Mouse (Mus musculus): Measurements from ENCODE around the gene Ext2. TPM values are rescaled to one million over a fixed set of nuclear protein-coding genes. Genes with fewer than 3 reads are reported as not detected.
A peak's percentile ranks its signal among the peaks of the same experiment; 100 is the strongest.

Gene Ext2
- polyA plus RNA-seq, 2 experiments: 80.7 to 115 TPM

DNA sequence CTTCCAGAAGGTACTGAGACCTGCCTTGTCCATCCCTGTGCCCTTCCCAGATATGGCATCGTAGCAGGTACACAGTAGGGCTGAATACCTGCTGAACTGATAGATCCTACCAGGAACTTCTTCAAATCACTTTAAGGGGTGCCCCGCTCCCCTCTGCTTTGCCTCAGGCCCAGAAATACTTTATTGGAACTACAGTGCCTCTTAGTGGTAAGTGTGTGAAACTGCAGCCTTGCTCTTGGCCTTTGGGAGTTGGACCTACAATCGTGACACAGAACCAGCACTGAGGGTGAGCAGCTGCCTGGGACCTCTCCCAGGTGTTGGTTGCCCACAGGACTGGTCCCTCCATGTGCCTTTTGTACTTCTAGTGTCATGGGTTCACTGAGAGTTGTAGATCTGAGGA lies 163.4 kb downstream of the Ext2 start:
- Histone ChIP-seq H3K27ac (replicated peaks; ENCODE audit: low read depth, low read length) (no peak overlapping the region), H3K9me3 (ENCODE audit: control insufficient read depth, low read length) (no peaks in the 10 kb centered on the region), H3K27me3 (ENCODE audit: control insufficient read depth, insufficient read depth, low read length) (no peaks in the 10 kb centered on the region; the same call in 1 of the 2 replicates), H3K4me3 (replicated peaks; ENCODE audit: low read length) (no peak overlapping the region), H3K36me3 (ENCODE audit: control insufficient read depth, insufficient read depth, low read length) (no peaks in the 10 kb centered on the region), H3K4me1 (ENCODE audit: control insufficient read depth, insufficient read depth, low read length) (peaks cover 7% of the 10 kb centered on the region), H3K4me2 (replicated peaks; ENCODE audit: low read depth, low read length, severe bottlenecking) (no peak overlapping the region), H3K9ac (ENCODE audit: low read depth, low read length, severe bottlenecking) (no peak overlapping the region)
- ATAC-seq (ENCODE audit: low FRiP score, low read depth): no peak
- no peak for TF ChIP-seq POLR2A (IDR thresholded peaks at IDR 0.05; ENCODE audit: borderline replicate concordance, extremely low read depth, insufficient read depth, insufficient read length)
- DNase-seq (ENCODE audit: low spot score): no peak
- WGBS: 31% methylated on average over 3 of the region's 3 CpGs

- no peak overlapping the region for H3K4me3 ChIP-seq (replicated peaks; ENCODE audit: low read length)
- no peak for TF ChIP-seq POLR2A (IDR thresholded peaks at IDR 0.05; ENCODE audit: borderline replicate concordance, extremely low read depth, insufficient read depth, insufficient read length)
- peaks cover 18% of the 10 kb centered on the region for H3K27me3 ChIP-seq (ENCODE audit: control insufficient read depth, insufficient read depth, low read length)
- no peak overlapping the region for H3K9ac ChIP-seq (ENCODE audit: low read depth, low read length, severe bottlenecking)
- H3K9me3 ChIP-seq (ENCODE audit: control insufficient read depth, low read length): no peaks in the 10 kb centered on the region
- no peaks in the 10 kb centered on the region for H3K4me1 ChIP-seq (ENCODE audit: control insufficient read depth, insufficient read depth, low read length)
- H3K4me2 ChIP-seq (replicated peaks; ENCODE audit: low read depth, low read length, severe bottlenecking): no peak overlapping the region
- DNase-seq (ENCODE audit: low spot score) (no peak), ATAC-seq (ENCODE audit: low FRiP score, low read depth) (no peak)
- H3K36me3 ChIP-seq (ENCODE audit: control insufficient read depth, insufficient read depth, low read length): no peaks in the 10 kb centered on the region
- 72% methylated on average over 11 of the region's 11 CpGs for WGBS
- no peak overlapping the region for H3K27ac ChIP-seq (replicated peaks; ENCODE audit: low read depth, low read length)
Observed at GRCm38 (mm10) chr2:93654336-93655055, 167.9 kb downstream of the Ext2 start.

DNA sequence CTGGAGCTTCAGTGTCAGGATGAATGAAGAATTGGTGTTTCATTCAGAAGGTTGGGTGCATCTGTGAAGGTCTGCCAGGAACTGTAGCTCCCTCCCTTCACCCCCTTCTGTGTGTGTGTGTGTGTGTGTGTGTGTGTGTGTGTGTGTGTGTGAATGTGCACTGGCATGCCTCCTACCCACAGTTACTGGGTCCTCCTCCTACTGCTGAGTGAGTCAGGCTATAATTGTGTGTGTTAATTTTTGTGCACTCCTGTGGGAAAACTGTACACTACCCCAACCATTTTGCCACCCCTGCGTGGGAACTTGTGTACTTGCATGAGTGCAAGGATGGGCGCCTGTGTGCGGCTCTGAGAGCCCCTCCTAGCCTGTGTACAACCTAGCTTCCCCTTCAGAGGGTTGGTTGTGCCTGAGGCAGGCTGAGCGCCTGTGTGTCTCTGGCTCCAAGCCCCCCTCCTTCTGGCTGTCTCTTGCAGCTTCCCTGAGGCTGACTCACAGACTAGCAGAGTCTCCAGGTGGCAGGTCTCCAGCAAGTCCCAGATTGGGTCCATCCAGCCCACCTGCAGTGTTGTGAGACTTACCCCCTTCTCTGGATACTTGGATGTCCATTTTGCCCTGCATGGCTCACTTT lies 173.0 kb downstream of the Ext2 start:
- Histone ChIP-seq H3K4me1 (ENCODE audit: control insufficient read depth, insufficient read depth, low read length) (peaks cover 5% of the 10 kb centered on the region; the same call in 1 of the 2 replicates), H3K36me3 (ENCODE audit: control insufficient read depth, insufficient read depth, low read length) (no peaks in the 10 kb centered on the region), H3K27me3 (ENCODE audit: control insufficient read depth, insufficient read depth, low read length) (peaks cover 61% of the 10 kb centered on the region), H3K4me3 (replicated peaks; ENCODE audit: low read length) (no peak overlapping the region), H3K9me3 (ENCODE audit: control insufficient read depth, low read length) (no peaks in the 10 kb centered on the region), H3K4me2 (replicated peaks; ENCODE audit: low read depth, low read length, severe bottlenecking) (no peak overlapping the region), H3K27ac (replicated peaks; ENCODE audit: low read depth, low read length) (no peak overlapping the region), H3K9ac (ENCODE audit: low read depth, low read length, severe bottlenecking) (no peak overlapping the region)
- TF ChIP-seq POLR2A (IDR thresholded peaks at IDR 0.05; ENCODE audit: borderline replicate concordance, extremely low read depth, insufficient read depth, insufficient read length): no peak
- DNase-seq (ENCODE audit: low spot score) (no peak), ATAC-seq (ENCODE audit: low FRiP score, low read depth) (no peak)
- WGBS: 40% methylated on average over 4 of the region's 4 CpGs

DNA sequence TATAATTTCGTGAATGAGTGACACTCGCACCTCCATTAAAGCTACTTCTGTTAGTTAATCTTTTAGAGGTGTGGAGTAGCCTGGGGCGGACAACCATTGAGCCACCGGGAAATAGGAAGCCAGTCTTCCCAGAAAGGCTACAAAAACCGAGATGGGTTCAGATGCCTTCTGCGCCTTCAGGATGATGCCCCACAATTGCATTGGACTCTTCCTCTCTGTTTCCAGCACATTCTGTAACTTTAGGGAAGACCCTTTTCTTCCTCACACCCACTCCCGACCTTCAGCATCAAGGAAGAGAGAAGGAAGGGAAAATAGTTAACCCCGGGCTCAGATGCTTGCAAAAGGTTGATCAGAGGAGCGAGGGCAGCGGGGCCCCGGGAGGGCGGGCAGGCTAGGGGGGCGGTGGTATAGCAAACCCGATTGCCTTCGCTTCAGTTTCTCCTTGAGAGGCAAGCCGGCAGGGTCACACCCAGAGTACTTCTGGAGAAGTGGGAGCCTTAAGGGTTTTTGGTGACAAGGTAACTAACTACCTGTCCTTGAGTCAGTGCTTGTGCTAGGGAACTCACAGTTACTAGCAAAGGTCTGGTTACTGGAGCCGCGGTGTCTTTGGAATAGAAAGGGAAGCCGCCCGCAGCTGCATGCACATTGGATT lies 174.3 kb downstream of the Ext2 start:
- Histone ChIP-seq H3K27me3 (ENCODE audit: control insufficient read depth, insufficient read depth, low read length) (peaks cover 73% of the 10 kb centered on the region), H3K27ac (replicated peaks; ENCODE audit: low read depth, low read length) (no peak overlapping the region), H3K4me2 (replicated peaks; ENCODE audit: low read depth, low read length, severe bottlenecking) (no peak overlapping the region), H3K4me1 (ENCODE audit: control insufficient read depth, insufficient read depth, low read length) (peaks cover 8% of the 10 kb centered on the region), H3K9me3 (ENCODE audit: control insufficient read depth, low read length) (no peaks in the 10 kb centered on the region), H3K4me3 (replicated peaks; ENCODE audit: low read length) (peak overlapping the region; percentile 30; the same call in 1 of the 2 replicates), H3K36me3 (ENCODE audit: control insufficient read depth, insufficient read depth, low read length) (no peaks in the 10 kb centered on the region), H3K9ac (ENCODE audit: low read depth, low read length, severe bottlenecking) (no peak overlapping the region)
- no peak for ATAC-seq (ENCODE audit: low FRiP score, low read depth)
- DNase-seq (ENCODE audit: low spot score): no peak
- TF ChIP-seq POLR2A (IDR thresholded peaks at IDR 0.05; ENCODE audit: borderline replicate concordance, extremely low read depth, insufficient read depth, insufficient read length): no peak
- WGBS: 7% methylated on average over 20 of the region's 20 CpGs

GRCm38 (mm10) chr2:93647051-93647923 lies 175.1 kb downstream of the Ext2 start:
- Histone ChIP-seq H3K4me2 (replicated peaks; ENCODE audit: low read depth, low read length, severe bottlenecking) (peak overlapping the region; percentile 37), H3K36me3 (ENCODE audit: control insufficient read depth, insufficient read depth, low read length) (no peaks in the 10 kb centered on the region), H3K9ac (ENCODE audit: low read depth, low read length, severe bottlenecking) (peak overlapping the region; percentile 25; the same call in 1 of the 2 replicates), H3K4me3 (replicated peaks; ENCODE audit: low read length) (peak overlapping the region; percentile 30), H3K9me3 (ENCODE audit: control insufficient read depth, low read length) (no peaks in the 10 kb centered on the region), H3K27me3 (ENCODE audit: control insufficient read depth, insufficient read depth, low read length) (peaks cover 81% of the 10 kb centered on the region), H3K4me1 (ENCODE audit: control insufficient read depth, insufficient read depth, low read length) (peaks cover 12% of the 10 kb centered on the region), H3K27ac (replicated peaks; ENCODE audit: low read depth, low read length) (no peak overlapping the region)
- no peak for TF ChIP-seq POLR2A (IDR thresholded peaks at IDR 0.05; ENCODE audit: borderline replicate concordance, extremely low read depth, insufficient read depth, insufficient read length)
- 3% methylated on average over 44 of the region's 44 CpGs for WGBS
- no peak for ATAC-seq (ENCODE audit: low FRiP score, low read depth)
- no peak for DNase-seq (ENCODE audit: low spot score)

All from limb, embryonic 14.5 days (tissue).